Mouse (Mus musculus): Measurements from ENCODE around the gene Lgr6.

- TF ChIP-seq CTCF (IDR thresholded peaks at IDR 0.05; ENCODE audit: insufficient read depth, low read depth, low read length) (no peak), POLR2A (IDR thresholded peaks at IDR 0.05; ENCODE audit: insufficient read depth, low read depth, low read length) (no peak)
These were observed 48.9 kb upstream of the Lgr6 start for GRCm38 (mm10) chr1:135154011-135154410.
